Mouse (Mus musculus) macrophage (primary cell): Measurements from ENCODE around the gene Gm49342. TPM values are rescaled to one million over a fixed set of nuclear protein-coding genes. Genes with fewer than 3 reads are reported as not detected.
"Not testable (repeated sequence)": the region's sequence is repeated elsewhere in the genome, so short reads cannot be mapped to it uniquely, and the experiment has no call there.

Experiments
- H3K27ac ChIP-seq: fragments of 350-480 bp; formaldehyde crosslinking; 2 replicates; pipeline ENCODE4 v1.9.0; 2021
- H3K36me3 ChIP-seq: fragments of 350-480 bp; formaldehyde crosslinking; 2 replicates; pipeline ENCODE4 v1.9.0; 2021; ENCODE audit errors: inconsistent target
- H3K4me3 ChIP-seq: fragments of 350-480 bp; formaldehyde crosslinking; 2 replicates; pipeline ENCODE4 v1.9.0; 2021; ENCODE audit errors: inconsistent target
- H3K79me2 ChIP-seq: fragments of 350-480 bp; formaldehyde crosslinking; 2 replicates; pipeline ENCODE4 v1.9.0; 2021; ENCODE audit errors: inconsistent target
- WGBS: methylation state at CpG from one replicate; pipeline ENCODE4 v1.1.7; 2026; ENCODE audit warnings: inconsistent platforms; ENCODE audit not compliant: missing documents; 5-methylcytosine and 5-hydroxymethylcytosine counted together
- polyA plus RNA-seq: library from polyadenylated mRNA; stranded (reverse); fragments of 250-400 nt; gene quantifications from 3 replicates; pipeline ENCODE4 v1.2.4, GENCODE M21; 2018; ENCODE audit warnings: inconsistent platforms
- total RNA-seq, 78 experiments: library from RNA; depleted of rRNA; stranded (reverse); fragments of 250-400 nt; gene quantifications; 1 replicate in 9 of 78; 2 replicates in 24 of 78; 3 replicates in 43 of 78; 4 replicates in 2 of 78; pipeline ENCODE4 v1.2.4; 2018; ENCODE audit warnings: inconsistent platforms in 56 of 78

Gene Gm49342
- total RNA-seq (2018; cell fraction: chromatin; rRNA removed), result 100 to 1,000 TPM in 4 of 26 experiments, 10 to 100 TPM in 21, 1 to 10 TPM in 1; 9.3 to 149 (median 66.7) TPM
- 100 to 1,000 TPM; 115 to 754 (median 414) TPM for total RNA-seq (2018; cell fraction: cytosol; rRNA removed)
- 100 to 1,000 TPM in 8 of 26 experiments, 10 to 100 TPM in 13, 1 to 10 TPM in 1, not detected in 4; 5.0 to 237 (median 44.2) TPM for total RNA-seq (2018; cell fraction: nucleus; rRNA removed)
- 224 to 377 TPM (median 317 TPM) in 3 replicates for polyA plus RNA-seq

- 0% methylated on average over 30 of the region's 31 CpGs for WGBS
- peaks cover 43% of the 10 kb centered on the region for H3K79me2 ChIP-seq
- H3K36me3 ChIP-seq, result peaks cover under 1% of the 10 kb centered on the region; the same call in 1 of the 2 replicates
- peak within 1 kb of the TSS; percentile 92 for H3K4me3 ChIP-seq
- H3K27ac ChIP-seq, result peak within 1 kb of the TSS; percentile 87
Observed at GRCm38 (mm10) chr14:50943932-50944667, at the start of gene Gm49342. Gm49342 (plus strand) TSS chr14:50944517.

GRCm38 (mm10) chr14:50895407-50895806 is 48.9 kb upstream of the Gm49342 start:
- Histone ChIP-seq H3K4me3 (no peak overlapping the region), H3K27ac (no peak overlapping the region), H3K36me3 (no peaks in the 10 kb centered on the region), H3K79me2 (no peaks in the 10 kb centered on the region)

GRCm38 (mm10) chr14:50895985-50896746 is 48.2 kb upstream of the Gm49342 start:
- 29% methylated on average over 19 of the region's 19 CpGs for WGBS
- Histone ChIP-seq H3K27ac (peak overlapping the region; percentile 54), H3K36me3 (no peaks in the 10 kb centered on the region), H3K4me3 (no peak overlapping the region), H3K79me2 (no peaks in the 10 kb centered on the region)

- H3K79me2 ChIP-seq, result no peaks in the 10 kb centered on the region
- no peak overlapping the region for H3K4me3 ChIP-seq
- WGBS, result 67% methylated on average over 22 of the region's 23 CpGs
- H3K27ac ChIP-seq, result peak overlapping the region; percentile 54
- H3K36me3 ChIP-seq, result no peaks in the 10 kb centered on the region
Observed at GRCm38 (mm10) chr14:50896747-50897373, 47.5 kb upstream of the Gm49342 start.

GRCm38 (mm10) chr14:50897374-50897765 is 46.9 kb upstream of the Gm49342 start, which contains the start of gene Klhl33:
Klhl33 (minus strand) TSS chr14:50897507.
- Histone ChIP-seq H3K79me2 (no peaks in the 10 kb centered on the region), H3K4me3 (no peak within 1 kb of the TSS), H3K36me3 (no peaks in the 10 kb centered on the region), H3K27ac (peak within 1 kb of the TSS; percentile 54)
- WGBS, result 63% methylated on average over 7 of the region's 7 CpGs

GRCm38 (mm10) chr14:50897992-50898391 is 46.3 kb upstream of the Gm49342 start:
- H3K79me2 ChIP-seq, H3K4me3 ChIP-seq, H3K36me3 ChIP-seq: not testable (repeated sequence)
- 13% methylated on average over 2 of the region's 2 CpGs for WGBS
- H3K27ac ChIP-seq, result peak overlapping the region; percentile 54

- no peaks in the 10 kb centered on the region for H3K36me3 ChIP-seq
- H3K4me3 ChIP-seq, result no peak overlapping the region; the same call in 1 of the 2 replicates
- H3K27ac ChIP-seq, result no peak overlapping the region
- no peaks in the 10 kb centered on the region for H3K79me2 ChIP-seq
- 52% methylated on average over 25 of the region's 26 CpGs for WGBS
Observed at GRCm38 (mm10) chr14:50903973-50904827, 40.1 kb upstream of the Gm49342 start.

GRCm38 (mm10) chr14:50904828-50905129 is 39.5 kb upstream of the Gm49342 start:
- Histone ChIP-seq H3K79me2 (no peaks in the 10 kb centered on the region), H3K4me3 (no peak overlapping the region), H3K27ac (no peak overlapping the region), H3K36me3 (no peaks in the 10 kb centered on the region)
- 93% methylated on average over 3 of the region's 4 CpGs for WGBS

- H3K27ac ChIP-seq, H3K4me3 ChIP-seq, H3K79me2 ChIP-seq, H3K36me3 ChIP-seq: not testable (repeated sequence)
Observed at GRCm38 (mm10) chr14:50905327-50905726, 39.0 kb upstream of the Gm49342 start.

- Histone ChIP-seq H3K27ac (no peak overlapping the region), H3K4me3 (no peak overlapping the region), H3K36me3 (peaks cover 6% of the 10 kb centered on the region; the same call in 1 of the 2 replicates), H3K79me2 (no peaks in the 10 kb centered on the region)
- WGBS, result 31% methylated on average over 3 of the region's 4 CpGs
Observed at GRCm38 (mm10) chr14:50908126-50908525, 36.2 kb upstream of the Gm49342 start.

- Histone ChIP-seq H3K79me2 (no peaks in the 10 kb centered on the region), H3K36me3 (peaks cover 35% of the 10 kb centered on the region), H3K27ac (no peak overlapping the region), H3K4me3 (no peak overlapping the region)
- 92% methylated on average over 3 of the region's 3 CpGs for WGBS
Observed at GRCm38 (mm10) chr14:50911356-50911755, 33.0 kb upstream of the Gm49342 start.

- 64% methylated on average over 1 of the region's 1 CpGs for WGBS
- H3K4me3 ChIP-seq, result peak overlapping the region; percentile 79
Observed at GRCm38 (mm10) chr14:50923437-50923836, 20.9 kb upstream of the Gm49342 start.

GRCm38 (mm10) chr14:50924281-50925064 is 19.8 kb upstream of the Gm49342 start, which contains the start of the genes Osgep and Apex1:
Osgep (minus strand) TSS chr14:50924893.
Apex1 (plus strand) TSS chr14:50924968.
- whole genome bisulfite sequencing, result under 1% methylated on average over 57 of the region's 57 CpGs
- Histone ChIP-seq H3K4me3 (peak within 1 kb of the TSS; percentile 79), H3K36me3 (peaks cover 32% of the 10 kb centered on the region)

More at GRCm38 (mm10) chr14:50923437-50923836, 20.9 kb upstream of the Gm49342 start:
- H3K36me3 ChIP-seq, result peaks cover 26% of the 10 kb centered on the region
- H3K27ac ChIP-seq, result peak overlapping the region; percentile 74
- peaks cover 59% of the 10 kb centered on the region for H3K79me2 ChIP-seq

More at GRCm38 (mm10) chr14:50924281-50925064, 19.8 kb upstream of the Gm49342 start, which contains the start of the genes Osgep and Apex1:
- Histone ChIP-seq H3K27ac (peak within 1 kb of the TSS; percentile 74), H3K79me2 (peaks cover 70% of the 10 kb centered on the region)
